Mouse (Mus musculus): ENCODE measurements around the gene Rgs9. TPM values are rescaled to one million over a fixed set of nuclear protein-coding genes. Genes with fewer than 3 reads are reported as not detected.
"Not testable (repeated sequence)": the region's sequence is repeated elsewhere in the genome, so short reads cannot be mapped to it uniquely, and the experiment has no call there.

Gene Rgs9
- polyA plus RNA-seq (2015; fragmentation: Nextera tagmentation; extraction: Ambion mirVana): 5.4 and 6.5 TPM in 2 replicates

DNA sequence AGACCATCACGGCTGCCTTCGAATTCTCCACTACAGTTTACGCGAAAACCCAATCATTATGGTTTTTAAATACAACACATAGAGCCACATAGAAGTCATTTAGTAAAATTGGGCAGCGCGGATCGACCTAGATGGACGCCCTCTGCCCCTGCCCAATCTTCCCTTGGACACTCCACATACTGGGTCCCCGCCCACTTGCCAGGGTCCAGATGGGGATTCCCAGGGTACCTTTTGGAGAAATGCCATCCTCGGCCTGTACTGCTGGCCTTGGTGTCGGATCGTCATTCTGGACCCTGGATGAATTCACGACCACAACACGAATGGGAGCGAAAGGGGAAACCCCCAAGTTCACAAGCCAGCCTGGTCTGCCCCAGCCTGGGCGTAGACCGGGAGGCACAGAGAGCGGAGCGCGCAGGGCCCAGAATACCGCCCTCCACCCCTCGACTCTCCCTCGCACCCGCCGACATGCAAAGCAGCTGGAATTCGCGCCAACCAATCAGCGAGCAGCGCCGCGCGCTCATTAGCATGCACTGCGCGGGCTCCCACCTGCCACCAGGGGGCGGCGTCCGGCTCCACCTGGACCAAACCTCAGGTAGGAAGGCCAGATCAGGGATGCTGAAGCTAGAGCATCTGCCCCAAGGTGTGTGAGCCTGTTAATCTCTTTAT, at the start of gene Rgs9:
TSS of gene Rgs9 (minus strand) at position 420 of the 666 bp plus-strand sequence.
- peak; percentile 97 for ATAC-seq (replicated peaks)
- Histone ChIP-seq H3K36me3 (no peaks in the 10 kb centered on the region), H3K4me1 (peaks cover 7% of the 10 kb centered on the region; the same call in 1 of the 2 replicates), H3K9me3 (no peaks in the 10 kb centered on the region), H3K9ac (replicated peaks) (peak within 1 kb of the TSS; percentile 57), H3K4me2 (replicated peaks) (peak within 1 kb of the TSS; percentile 80), H3K27me3 (no peaks in the 10 kb centered on the region), H3K27ac (replicated peaks) (no peak within 1 kb of the TSS), H3K4me3 (peak within 1 kb of the TSS; percentile 47)
- 4% methylated on average over 37 of the region's 37 CpGs for WGBS

- WGBS: 60% methylated on average over 10 of the region's 10 CpGs
- Histone ChIP-seq H3K4me3 (no peak overlapping the region), H3K4me1 (peaks cover 10% of the 10 kb centered on the region), H3K4me2 (replicated peaks) (no peak overlapping the region), H3K36me3 (no peaks in the 10 kb centered on the region), H3K9ac (replicated peaks) (no peak overlapping the region), H3K27me3 (no peaks in the 10 kb centered on the region), H3K27ac (replicated peaks) (no peak overlapping the region), H3K9me3 (no peaks in the 10 kb centered on the region)
- ATAC-seq (replicated peaks): peak; percentile 78
Observed at GRCm38 (mm10) chr11:109347242-109347959, 49.5 kb upstream of the Rgs9 start.

GRCm38 (mm10) chr11:109343991-109344599, 46.2 kb upstream of the Rgs9 start:
- peaks cover 10% of the 10 kb centered on the region for H3K4me1 ChIP-seq
- 38% methylated on average over 10 of the region's 10 CpGs for WGBS
- no peak overlapping the region for H3K27ac ChIP-seq (replicated peaks)
- no peaks in the 10 kb centered on the region for H3K9me3 ChIP-seq
- H3K27me3 ChIP-seq: no peaks in the 10 kb centered on the region
- H3K4me3 ChIP-seq: no peak overlapping the region
- H3K36me3 ChIP-seq: no peaks in the 10 kb centered on the region
- no peak for ATAC-seq (replicated peaks)
- H3K4me2 ChIP-seq (replicated peaks): no peak overlapping the region
- no peak overlapping the region for H3K9ac ChIP-seq (replicated peaks)

- 34% methylated on average over 7 of the region's 7 CpGs for WGBS
- Histone ChIP-seq H3K9ac (replicated peaks) (no peak overlapping the region), H3K36me3 (no peaks in the 10 kb centered on the region), H3K4me1 (peaks cover 10% of the 10 kb centered on the region), H3K27ac (replicated peaks) (no peak overlapping the region), H3K4me2 (replicated peaks) (no peak overlapping the region), H3K27me3 (no peaks in the 10 kb centered on the region), H3K4me3 (no peak overlapping the region), H3K9me3 (no peaks in the 10 kb centered on the region)
- ATAC-seq (replicated peaks): no peak
Observed at GRCm38 (mm10) chr11:109343558-109343957, 45.6 kb upstream of the Rgs9 start.

DNA sequence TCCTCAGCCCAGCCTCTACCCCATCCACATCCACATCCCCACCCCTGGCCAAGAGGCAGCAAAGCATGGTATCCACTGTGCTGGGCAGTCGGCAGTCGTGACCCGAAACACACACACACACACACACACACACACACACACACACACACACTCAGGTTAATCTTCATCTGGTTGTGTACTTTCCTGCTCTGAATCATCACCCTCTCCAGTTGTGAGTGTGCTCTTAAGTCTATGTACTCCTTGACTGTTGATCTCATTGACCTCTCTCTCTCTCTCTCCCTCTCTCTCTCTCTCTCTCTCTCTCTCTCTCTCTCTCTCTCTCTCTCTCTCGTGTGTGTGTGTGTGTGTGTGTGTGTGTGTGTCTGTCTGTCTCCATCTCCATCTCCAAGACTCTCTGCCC, 44.7 kb upstream of the Rgs9 start:
- not testable (repeated sequence) for H3K4me1 ChIP-seq; H3K4me2 ChIP-seq (replicated peaks); H3K9ac ChIP-seq (replicated peaks); H3K9me3 ChIP-seq; H3K27ac ChIP-seq (replicated peaks); ATAC-seq (replicated peaks); H3K36me3 ChIP-seq; H3K27me3 ChIP-seq; H3K4me3 ChIP-seq
- WGBS: 97% methylated on average over 3 of the region's 4 CpGs

DNA sequence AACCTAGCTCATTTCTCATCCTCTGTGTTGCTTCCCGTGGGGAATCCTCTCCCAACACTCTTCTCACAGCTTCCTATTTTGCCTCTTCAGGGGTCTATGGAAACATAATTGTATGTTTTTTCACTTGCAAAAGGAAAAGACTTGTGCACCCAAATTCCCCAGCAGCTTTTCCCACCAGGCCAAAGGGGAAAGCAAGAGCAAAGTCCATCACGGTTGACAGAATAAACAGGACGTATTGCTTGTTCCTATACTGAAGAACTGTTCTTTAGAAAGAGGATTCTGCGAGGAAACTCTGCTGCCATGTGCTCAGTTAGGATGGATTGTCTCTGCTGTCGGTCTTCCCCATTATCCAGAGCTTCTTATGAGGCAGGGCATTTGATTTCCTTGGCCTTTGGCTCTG, 42.6 kb upstream of the Rgs9 start:
- H3K27ac ChIP-seq (replicated peaks): no peak overlapping the region
- ATAC-seq (replicated peaks): no peak
- H3K27me3 ChIP-seq: no peaks in the 10 kb centered on the region
- no peak overlapping the region for H3K9ac ChIP-seq (replicated peaks)
- no peak overlapping the region for H3K4me3 ChIP-seq
- 85% methylated on average over 5 of the region's 5 CpGs for WGBS
- H3K4me2 ChIP-seq (replicated peaks): no peak overlapping the region
- H3K4me1 ChIP-seq: no peaks in the 10 kb centered on the region
- no peaks in the 10 kb centered on the region for H3K9me3 ChIP-seq
- no peaks in the 10 kb centered on the region for H3K36me3 ChIP-seq

GRCm38 (mm10) chr11:109339155-109339938, 41.4 kb upstream of the Rgs9 start:
- ATAC-seq (replicated peaks): no peak
- no peak overlapping the region for H3K4me3 ChIP-seq
- WGBS: 95% methylated on average over 8 of the region's 8 CpGs
- H3K36me3 ChIP-seq: no peaks in the 10 kb centered on the region
- H3K9ac ChIP-seq (replicated peaks): no peak overlapping the region
- no peak overlapping the region for H3K27ac ChIP-seq (replicated peaks)
- H3K4me1 ChIP-seq: no peaks in the 10 kb centered on the region
- no peak overlapping the region for H3K4me2 ChIP-seq (replicated peaks)
- no peaks in the 10 kb centered on the region for H3K27me3 ChIP-seq
- H3K9me3 ChIP-seq: no peaks in the 10 kb centered on the region

DNA sequence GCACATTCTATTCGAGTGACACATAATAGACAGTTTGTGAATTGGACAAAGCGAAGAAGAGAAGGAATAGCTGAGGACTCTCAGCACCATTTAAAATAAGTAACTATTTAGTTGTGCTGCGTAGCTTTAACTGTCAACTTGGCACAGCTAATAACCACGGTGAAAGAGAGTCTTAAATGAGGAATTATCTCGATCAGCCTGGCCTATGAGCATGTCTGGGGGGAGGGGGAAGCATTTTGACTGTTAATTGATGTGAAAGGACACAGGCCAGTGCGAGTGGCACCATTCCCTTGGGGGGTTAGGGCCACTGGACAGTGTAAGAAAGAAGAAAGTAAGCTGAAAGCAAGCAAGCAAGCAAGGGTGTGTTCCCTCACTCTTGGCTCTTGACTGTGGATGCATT, 38.0 kb upstream of the Rgs9 start:
- Histone ChIP-seq H3K27me3 (no peaks in the 10 kb centered on the region), H3K4me3 (no peak overlapping the region), H3K27ac (replicated peaks) (no peak overlapping the region), H3K9me3 (no peaks in the 10 kb centered on the region), H3K9ac (replicated peaks) (no peak overlapping the region), H3K4me2 (replicated peaks) (no peak overlapping the region), H3K4me1 (peaks cover 13% of the 10 kb centered on the region), H3K36me3 (no peaks in the 10 kb centered on the region)
- ATAC-seq (replicated peaks): no peak
- 39% methylated on average over 6 of the region's 6 CpGs for WGBS

- Histone ChIP-seq H3K27ac (replicated peaks) (no peak overlapping the region), H3K4me3 (no peak overlapping the region), H3K9me3 (no peaks in the 10 kb centered on the region), H3K4me2 (replicated peaks) (no peak overlapping the region), H3K9ac (replicated peaks) (no peak overlapping the region), H3K4me1 (peaks cover 13% of the 10 kb centered on the region), H3K36me3 (no peaks in the 10 kb centered on the region), H3K27me3 (no peaks in the 10 kb centered on the region)
- 91% methylated on average over 4 of the region's 4 CpGs for WGBS
- no peak for ATAC-seq (replicated peaks)
Observed at GRCm38 (mm10) chr11:109334773-109335172, 36.8 kb upstream of the Rgs9 start.

- Histone ChIP-seq H3K4me3 (no peak overlapping the region), H3K4me1 (peaks cover 13% of the 10 kb centered on the region), H3K27ac (replicated peaks) (no peak overlapping the region), H3K4me2 (replicated peaks) (no peak overlapping the region), H3K9ac (replicated peaks) (no peak overlapping the region), H3K36me3 (no peaks in the 10 kb centered on the region), H3K27me3 (no peaks in the 10 kb centered on the region), H3K9me3 (no peaks in the 10 kb centered on the region)
- WGBS: 63% methylated on average over 6 of the region's 6 CpGs
- no peak for ATAC-seq (replicated peaks)
Observed at GRCm38 (mm10) chr11:109332722-109333121, 34.8 kb upstream of the Rgs9 start.

DNA sequence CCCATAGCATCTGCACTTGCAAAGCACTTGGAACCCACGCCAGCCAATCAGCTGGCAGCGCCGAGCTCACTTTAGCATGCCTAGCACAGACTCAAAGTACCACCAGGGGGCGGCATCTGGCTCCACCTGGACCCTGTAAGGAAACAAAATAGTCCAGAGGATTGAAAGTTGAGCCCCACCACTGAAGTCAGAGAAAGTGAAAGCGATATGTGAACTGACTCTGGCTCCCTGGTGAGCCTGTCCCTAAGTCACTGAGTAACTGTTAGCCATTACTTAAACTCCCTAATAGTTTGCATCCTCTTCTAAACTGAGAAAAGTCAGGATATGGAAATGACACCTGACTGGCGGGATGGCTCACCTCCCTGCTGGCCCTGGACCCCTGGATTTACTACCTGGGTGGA, 33.5 kb upstream of the Rgs9 start:
- Histone ChIP-seq H3K27ac (replicated peaks) (no peak overlapping the region), H3K27me3 (no peaks in the 10 kb centered on the region), H3K4me1 (peaks cover 13% of the 10 kb centered on the region), H3K4me2 (replicated peaks) (peak overlapping the region; percentile 37), H3K9ac (replicated peaks) (no peak overlapping the region), H3K4me3 (peak overlapping the region; percentile 12; the same call in 1 of the 2 replicates), H3K9me3 (no peaks in the 10 kb centered on the region), H3K36me3 (no peaks in the 10 kb centered on the region)
- WGBS: 5% methylated on average over 6 of the region's 6 CpGs
- peak; percentile 90 for ATAC-seq (replicated peaks)

Data from forebrain, embryonic 15.5 days (tissue).